In the genomic region with DNA sequence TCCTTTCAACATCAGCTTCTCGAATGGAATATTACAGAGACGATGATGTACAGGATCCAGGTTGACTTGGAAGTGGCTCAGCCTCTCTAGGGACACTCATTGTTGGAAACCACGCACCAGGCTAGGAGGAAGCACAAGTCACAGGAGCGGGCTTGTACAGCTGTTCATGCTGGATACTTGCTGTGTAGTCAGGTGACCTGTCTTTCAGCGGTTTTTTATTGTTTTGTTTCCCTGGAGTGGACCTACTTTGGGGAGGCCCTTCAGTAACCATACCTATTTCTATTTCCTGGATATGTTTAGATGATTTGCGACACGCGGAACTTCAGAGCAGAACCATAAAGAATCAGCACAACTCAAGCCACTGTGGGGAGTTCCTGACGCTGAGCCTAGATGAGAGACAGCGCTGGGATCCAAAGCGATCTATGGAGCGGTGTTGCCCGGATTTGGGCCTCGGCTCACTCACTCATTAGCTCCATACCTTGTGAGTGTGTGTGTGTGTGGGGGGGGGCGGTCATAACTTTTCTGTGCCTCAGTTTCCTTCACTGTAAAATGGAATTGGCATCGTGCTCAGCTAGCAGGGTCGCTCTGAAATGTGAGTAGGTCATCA, we compare ENCODE assay signal across 8 mouse cellular contexts. TPM values are rescaled to one million over a fixed set of nuclear protein-coding genes. Genes with fewer than 3 reads are reported as not detected.
DNase-seq lines count a peak whose midpoint lies in the region; ATAC-seq and TF ChIP-seq lines count a peak whose summit lies in the region.

No protein-coding gene starts in this region.

- peak overlapping the region; percentile 86 for H3K4me2 ChIP-seq in lung, embryonic 14.5 days
- H3K4me2 ChIP-seq in hindbrain, embryonic 15.5 days, result peak overlapping the region; percentile 82

- 19% methylated on average over 17 of the region's 17 CpGs for WGBS in lung, embryonic 14.5 days
- WGBS in hindbrain, embryonic 15.5 days, result 14% methylated on average over 17 of the region's 17 CpGs

- ATAC-seq in lung, embryonic 14.5 days (ENCODE audit: insufficient read depth), result peak; percentile 44
- peak; percentile 33; the same call in 1 of the 2 replicates for ATAC-seq in hindbrain, embryonic 15.5 days (ENCODE audit: low FRiP score, low read depth)
- peak; percentile 13 for ATAC-seq in megakaryocyte, adult 5-6 weeks (ENCODE audit: poor library complexity, severe bottlenecking)

- no peaks in the 10 kb centered on the region for H3K4me1 ChIP-seq in lung, embryonic 14.5 days (ENCODE audit: insufficient read depth)
- H3K4me1 ChIP-seq in cortical plate, adult 2 months (ENCODE audit: control insufficient read depth, insufficient read depth, low read length), result peaks cover 13% of the 10 kb centered on the region
- peaks cover 25% of the 10 kb centered on the region for H3K4me1 ChIP-seq in hindbrain, embryonic 15.5 days (replicated peaks)

- TF ChIP-seq POLR2A in cortical plate, adult 2 months (IDR thresholded peaks at IDR 0.05; ENCODE audit: extremely low read depth, insufficient read depth, low read length), result no peak

- H3K9me3 ChIP-seq in lung, embryonic 14.5 days (ENCODE audit: low read depth, low read length), result no peaks in the 10 kb centered on the region
- H3K9me3 ChIP-seq in hindbrain, embryonic 15.5 days, result no peaks in the 10 kb centered on the region

- H3K36me3 ChIP-seq in lung, embryonic 14.5 days (ENCODE audit: insufficient read depth), result no peaks in the 10 kb centered on the region
- 0 out of 2 replicates have a peak, but pooled peaks cover 3% of the 10 kb centered on the region for H3K36me3 ChIP-seq in hindbrain, embryonic 15.5 days

- TF ChIP-seq CTCF in lung, embryonic 14.5 days (IDR thresholded peaks at IDR 0.05; ENCODE audit: low read depth), result no peak
- no peak for TF ChIP-seq CTCF in cortical plate, adult 2 months (IDR thresholded peaks at IDR 0.05; ENCODE audit: extremely low read depth, insufficient read depth, low read length)

- H3K9ac ChIP-seq in lung, embryonic 14.5 days, result peak overlapping the region; percentile 71
- H3K9ac ChIP-seq in hindbrain, embryonic 15.5 days, result peak overlapping the region; percentile 79

- peak; percentile 18 for DNase-seq in lung, embryonic 14.5 days
- DNase-seq in lung, postnatal 36 days, result no peak
- no peak for DNase-seq in ovary, postnatal 14 days (ENCODE audit: low spot score)
- DNase-seq in adrenal gland, postnatal 25 days, result no peak
- DNase-seq in thymus, postnatal 10 days (ENCODE audit: low spot score in 2 of 2), result no peak

- H3K4me3 ChIP-seq in lung, embryonic 14.5 days (ENCODE audit: low read depth, low read length), result peak overlapping the region; percentile 60
- H3K4me3 ChIP-seq in cortical plate, adult 2 months (ENCODE audit: insufficient read depth, low read length), result peak overlapping the region; percentile 50
- peak overlapping the region; percentile 65 for H3K4me3 ChIP-seq in hindbrain, embryonic 15.5 days

- no peak overlapping the region for H3K27ac ChIP-seq in lung, embryonic 14.5 days (ENCODE audit: low read depth)
- H3K27ac ChIP-seq in cortical plate, adult 2 months (ENCODE audit: insufficient read depth, low read length), result peak overlapping the region; percentile 90
- peak overlapping the region; percentile 55; the same call in 1 of the 2 replicates for H3K27ac ChIP-seq in hindbrain, embryonic 15.5 days (replicated peaks)

- H3K27me3 ChIP-seq in lung, embryonic 14.5 days (ENCODE audit: insufficient read depth, low read length), result 0 out of 2 replicates have a peak, but pooled peaks cover 4% of the 10 kb centered on the region
- no peaks in the 10 kb centered on the region for H3K27me3 ChIP-seq in hindbrain, embryonic 15.5 days

RNA-seq across cellular contexts. Expression of a gene that starts 0.5 kb away (rescaled TPM):
- polyA plus RNA-seq in lung, embryonic 14.5 days (2014; fragmentation: Nextera tagmentation; extraction: Ambion mirVana), result 5.6 and 6.6 TPM in 2 replicates
- polyA plus RNA-seq in cortical plate, adult 2 months (2012; rRNA removed), result 94.9 and 97.3 TPM in 2 replicates
- 24.4 and 24.7 TPM in 2 replicates for polyA plus RNA-seq in hindbrain, embryonic 15.5 days (2015; fragmentation: Nextera tagmentation; extraction: Ambion mirVana)
- 0.96 and 1.9 TPM in 2 replicates for total RNA-seq in megakaryocyte, adult 5-6 weeks (2015)
- 2.0 and 2.5 TPM in 2 replicates for total RNA-seq in megakaryocyte, adult 5-6 weeks (2017)
- total RNA-seq in adrenal gland, postnatal 25 days (2021), result 131 and 337 TPM in 2 replicates

RNA-seq across cellular contexts. Expression of a gene that starts 23.5 kb away (rescaled TPM):
- not detected in 2 replicates for polyA plus RNA-seq in lung, embryonic 14.5 days (2014; fragmentation: Nextera tagmentation; extraction: Ambion mirVana)
- polyA plus RNA-seq in cortical plate, adult 2 months (2012; rRNA removed), result 9.9 and 12.1 TPM in 2 replicates
- polyA plus RNA-seq in hindbrain, embryonic 15.5 days (2015; fragmentation: Nextera tagmentation; extraction: Ambion mirVana), result 10.8 and 11.1 TPM in 2 replicates
- total RNA-seq in megakaryocyte, adult 5-6 weeks (2015), result not detected in 2 replicates
- not detected in 2 replicates for total RNA-seq in megakaryocyte, adult 5-6 weeks (2017)
- 0.36 TPM in 1 of 2 replicates, not detected in the other for total RNA-seq in adrenal gland, postnatal 25 days (2021)

RNA-seq across cellular contexts. Expression of a gene that starts 38.5 kb away (rescaled TPM):
- 9.9 and 11.0 TPM in 2 replicates for polyA plus RNA-seq in lung, embryonic 14.5 days (2014; fragmentation: Nextera tagmentation; extraction: Ambion mirVana)
- polyA plus RNA-seq in cortical plate, adult 2 months (2012; rRNA removed), result 1.0 and 1.9 TPM in 2 replicates
- 1.1 and 1.7 TPM in 2 replicates for polyA plus RNA-seq in hindbrain, embryonic 15.5 days (2015; fragmentation: Nextera tagmentation; extraction: Ambion mirVana)
- total RNA-seq in megakaryocyte, adult 5-6 weeks (2015), result not detected in 2 replicates
- total RNA-seq in megakaryocyte, adult 5-6 weeks (2017), result not detected in 2 replicates
- 3.6 and 5.0 TPM in 2 replicates for total RNA-seq in adrenal gland, postnatal 25 days (2021)

Comparison
In these comparisons a context has a peak if more than half of its experiments do, and no peak if none do; other contexts are left out.
1. RNA of a gene that starts 23.5 kb away (polyA plus RNA-seq): 9.9 to 12.1 TPM in cortical plate, adult 2 months and 10.8 to 11.1 TPM in hindbrain, embryonic 15.5 days; not detected in lung, embryonic 14.5 days; every median in the first group is over 10 times any median in the second.
2. Peak in every context shown above with its lines, with median percentiles within 50 percentile points of each other: ATAC-seq and H3K4me3 ChIP-seq.